Comparison of ENCODE assay signal across 4 mouse cellular contexts in the genomic region with DNA sequence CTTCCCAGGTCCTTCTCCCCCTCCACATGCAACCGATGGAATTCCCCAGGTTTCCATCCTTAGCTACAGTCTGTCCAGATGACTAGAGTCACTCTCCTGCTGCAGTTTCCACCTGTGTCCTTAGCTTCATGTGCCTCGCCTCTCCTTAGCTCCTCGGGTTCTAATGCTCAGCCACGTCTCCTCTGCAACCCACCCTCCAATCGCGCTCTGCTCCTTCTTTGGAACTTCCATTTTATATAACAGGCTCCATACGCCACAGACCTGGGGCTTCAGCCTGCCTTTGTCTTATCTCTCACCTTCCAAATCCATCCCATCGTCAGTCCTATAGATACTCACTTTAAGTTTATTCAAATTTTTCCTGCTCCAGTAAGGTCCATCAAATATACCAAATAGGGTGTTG. TPM values are rescaled to one million over a fixed set of nuclear protein-coding genes. Genes with fewer than 3 reads are reported as not detected.
"Had no signal": no experiment of that assay in that cellular context is flagged by ENCODE, and none has a peak within 500 bp of the region (broad histone marks: within the 10 kb centered on the region; RNA-seq: fewer than 3 reads in every experiment).

No protein-coding gene starts in this region.

RNA-seq across cellular contexts. Expression of gene Slc16a14, which starts 52.8 kb away (rescaled TPM):
- polyA plus RNA-seq: liver, adult 2 months; liver, embryonic 14.5 days; liver, embryonic 15.5 days; lung, embryonic 14.5 days had no signal
